Mouse (Mus musculus): ENCODE results near the gene Ndufs5. TPM values are rescaled to one million over a fixed set of nuclear protein-coding genes. Genes with fewer than 3 reads are reported as not detected.
A peak's percentile ranks its signal among the peaks of the same experiment; 100 is the strongest.

The Ndufs5 gene
- polyA plus RNA-seq, 1 experiment from 2014 or later: 296 TPM

DNA sequence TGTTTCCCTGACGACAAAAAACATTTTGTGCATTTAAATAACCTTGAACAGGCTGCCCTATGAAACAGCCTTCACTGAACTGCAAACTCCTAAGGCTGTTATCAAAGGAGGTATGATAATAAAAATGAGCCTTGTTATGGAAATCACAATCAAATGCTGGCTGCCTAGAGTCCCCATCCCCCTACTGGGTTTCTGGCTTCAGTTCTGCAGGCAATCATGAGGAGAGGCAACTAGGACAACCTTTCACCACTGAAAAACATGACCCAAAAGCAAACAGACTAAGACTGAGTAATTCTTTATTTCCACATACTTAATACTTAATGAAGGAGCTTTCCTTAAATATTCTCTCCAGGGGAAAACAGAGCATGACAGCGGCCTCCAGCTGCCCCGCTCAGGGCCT, 5.6 kb downstream of the Ndufs5 start:
- 86% methylated on average over 1 of the region's 3 CpGs for WGBS
- ATAC-seq (replicated peaks; ENCODE audit: low FRiP score): no peak

GRCm38 (mm10) chr4:123707340-123707739, 10.7 kb downstream of the Ndufs5 start:
- no peak overlapping the region for H3K27ac ChIP-seq (ENCODE audit: low read depth, low read length)
- H3K9me3 ChIP-seq (ENCODE audit: control insufficient read depth, low read length): no peaks in the 10 kb centered on the region
- peaks cover 3% of the 10 kb centered on the region; the same call in 1 of the 2 replicates for H3K36me3 ChIP-seq (ENCODE audit: control insufficient read depth, insufficient read depth, low read length)
- DNase-seq (ENCODE audit: low spot score) (no peak), ATAC-seq (replicated peaks; ENCODE audit: low FRiP score) (no peak)
- no peak overlapping the region for H3K4me3 ChIP-seq (ENCODE audit: low read depth, low read length)
- H3K27me3 ChIP-seq (ENCODE audit: control insufficient read depth, insufficient read depth, low read length): no peaks in the 10 kb centered on the region
- H3K4me2 ChIP-seq (ENCODE audit: low read depth, low read length, severe bottlenecking): no peak overlapping the region
- no peak overlapping the region for H3K9ac ChIP-seq (ENCODE audit: low read length)
- no peaks in the 10 kb centered on the region for H3K4me1 ChIP-seq (replicated peaks; ENCODE audit: control insufficient read depth, insufficient read depth, low read length)
- whole genome bisulfite sequencing: 94% methylated on average over 5 of the region's 5 CpGs

More for the DNA sequence above, 5.6 kb downstream of the Ndufs5 start:
- Histone ChIP-seq H3K4me2 (ENCODE audit: low read depth, low read length, severe bottlenecking) (no peak overlapping the region), H3K36me3 (ENCODE audit: control insufficient read depth, insufficient read depth, low read length) (peaks cover 3% of the 10 kb centered on the region; the same call in 1 of the 2 replicates), H3K27ac (ENCODE audit: low read depth, low read length) (no peak overlapping the region), H3K27me3 (ENCODE audit: control insufficient read depth, insufficient read depth, low read length) (no peaks in the 10 kb centered on the region), H3K4me1 (replicated peaks; ENCODE audit: control insufficient read depth, insufficient read depth, low read length) (peaks cover 2% of the 10 kb centered on the region; the same call in 1 of the 2 replicates), H3K4me3 (ENCODE audit: low read depth, low read length) (no peak overlapping the region), H3K9me3 (ENCODE audit: control insufficient read depth, low read length) (no peaks in the 10 kb centered on the region), H3K9ac (ENCODE audit: low read length) (no peak overlapping the region)
- no peak for DNase-seq (ENCODE audit: low spot score)

DNA sequence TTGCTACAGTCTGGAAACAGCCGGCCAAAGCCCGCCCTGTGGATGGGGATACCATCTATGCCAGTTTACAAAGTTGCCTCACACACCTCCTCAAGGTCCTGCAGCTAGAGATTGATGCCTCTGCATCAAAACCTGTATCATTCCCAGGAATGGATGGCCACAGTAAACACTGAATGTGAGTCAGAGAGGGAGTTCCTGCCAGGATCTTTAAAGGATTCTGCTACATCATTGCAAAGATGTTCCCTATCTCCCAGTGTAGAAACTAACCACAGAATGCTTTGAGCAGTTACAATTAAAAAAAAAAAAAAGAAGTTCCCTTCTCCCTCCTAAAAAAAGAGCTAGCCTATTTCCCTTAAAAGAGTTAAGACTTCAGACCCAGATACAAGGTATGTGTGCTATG, 12.7 kb downstream of the Ndufs5 start:
- Histone ChIP-seq H3K4me3 (ENCODE audit: low read depth, low read length) (no peak overlapping the region), H3K9ac (ENCODE audit: low read length) (no peak overlapping the region), H3K27ac (ENCODE audit: low read depth, low read length) (no peak overlapping the region), H3K4me1 (replicated peaks; ENCODE audit: control insufficient read depth, insufficient read depth, low read length) (no peaks in the 10 kb centered on the region), H3K9me3 (ENCODE audit: control insufficient read depth, low read length) (no peaks in the 10 kb centered on the region), H3K27me3 (ENCODE audit: control insufficient read depth, insufficient read depth, low read length) (no peaks in the 10 kb centered on the region), H3K4me2 (ENCODE audit: low read depth, low read length, severe bottlenecking) (no peak overlapping the region), H3K36me3 (ENCODE audit: control insufficient read depth, insufficient read depth, low read length) (no peaks in the 10 kb centered on the region)
- 77% methylated on average over 2 of the region's 2 CpGs for WGBS
- ATAC-seq (replicated peaks; ENCODE audit: low FRiP score) (no peak), DNase-seq (ENCODE audit: low spot score) (no peak)

GRCm38 (mm10) chr4:123693384-123693783, 24.6 kb downstream of the Ndufs5 start:
- H3K4me1 ChIP-seq (replicated peaks; ENCODE audit: control insufficient read depth, insufficient read depth, low read length): no peaks in the 10 kb centered on the region
- H3K4me2 ChIP-seq (ENCODE audit: low read depth, low read length, severe bottlenecking): no peak overlapping the region
- H3K4me3 ChIP-seq (ENCODE audit: low read depth, low read length): no peak overlapping the region
- no peaks in the 10 kb centered on the region for H3K27me3 ChIP-seq (ENCODE audit: control insufficient read depth, insufficient read depth, low read length)
- H3K36me3 ChIP-seq (ENCODE audit: control insufficient read depth, insufficient read depth, low read length): no peaks in the 10 kb centered on the region
- no peak for DNase-seq (ENCODE audit: low spot score)
- H3K9me3 ChIP-seq (ENCODE audit: control insufficient read depth, low read length): no peaks in the 10 kb centered on the region
- H3K27ac ChIP-seq (ENCODE audit: low read depth, low read length): no peak overlapping the region
- no peak for ATAC-seq (replicated peaks; ENCODE audit: low FRiP score)
- no peak overlapping the region for H3K9ac ChIP-seq (ENCODE audit: low read length)
- 89% methylated on average over 12 of the region's 12 CpGs for WGBS

DNA sequence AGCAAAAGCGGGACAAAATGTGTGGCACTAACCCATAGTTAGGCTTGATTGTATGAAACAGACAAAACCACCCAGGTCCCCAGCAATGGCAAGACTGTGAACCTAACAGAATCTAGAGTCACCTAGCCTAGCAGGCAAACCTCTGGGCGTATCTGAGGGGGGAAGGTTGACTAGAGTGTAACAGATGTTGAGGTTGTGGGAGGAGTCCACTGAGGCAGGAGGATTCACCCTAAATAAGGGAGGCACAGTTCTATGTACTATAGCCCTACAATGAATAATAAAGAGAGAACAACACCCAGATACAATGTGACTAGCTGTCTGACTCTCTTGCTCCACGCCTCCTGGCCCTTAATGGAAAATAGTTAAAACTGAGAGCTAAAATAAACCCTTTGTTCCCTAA, 25.9 kb downstream of the Ndufs5 start:
- Histone ChIP-seq H3K4me3 (ENCODE audit: low read depth, low read length) (no peak overlapping the region), H3K9ac (ENCODE audit: low read length) (no peak overlapping the region), H3K4me2 (ENCODE audit: low read depth, low read length, severe bottlenecking) (no peak overlapping the region), H3K27me3 (ENCODE audit: control insufficient read depth, insufficient read depth, low read length) (no peaks in the 10 kb centered on the region), H3K4me1 (replicated peaks; ENCODE audit: control insufficient read depth, insufficient read depth, low read length) (peaks cover 2% of the 10 kb centered on the region; the same call in 1 of the 2 replicates), H3K9me3 (ENCODE audit: control insufficient read depth, low read length) (no peaks in the 10 kb centered on the region), H3K27ac (ENCODE audit: low read depth, low read length) (no peak overlapping the region), H3K36me3 (ENCODE audit: control insufficient read depth, insufficient read depth, low read length) (no peaks in the 10 kb centered on the region)
- DNase-seq (ENCODE audit: low spot score): no peak
- 81% methylated on average over 3 of the region's 3 CpGs for WGBS
- no peak for ATAC-seq (replicated peaks; ENCODE audit: low FRiP score)

GRCm38 (mm10) chr4:123690311-123690710, 27.7 kb downstream of the Ndufs5 start:
- Histone ChIP-seq H3K4me3 (ENCODE audit: low read depth, low read length) (no peak overlapping the region), H3K9ac (ENCODE audit: low read length) (no peak overlapping the region), H3K4me1 (replicated peaks; ENCODE audit: control insufficient read depth, insufficient read depth, low read length) (peaks cover 8% of the 10 kb centered on the region), H3K27ac (ENCODE audit: low read depth, low read length) (no peak overlapping the region), H3K36me3 (ENCODE audit: control insufficient read depth, insufficient read depth, low read length) (no peaks in the 10 kb centered on the region), H3K9me3 (ENCODE audit: control insufficient read depth, low read length) (no peaks in the 10 kb centered on the region), H3K4me2 (ENCODE audit: low read depth, low read length, severe bottlenecking) (no peak overlapping the region), H3K27me3 (ENCODE audit: control insufficient read depth, insufficient read depth, low read length) (no peaks in the 10 kb centered on the region)
- WGBS: 84% methylated on average over 10 of the region's 10 CpGs
- ATAC-seq (replicated peaks; ENCODE audit: low FRiP score) (no peak), DNase-seq (ENCODE audit: low spot score) (no peak)

GRCm38 (mm10) chr4:123687025-123687781, 30.8 kb downstream of the Ndufs5 start:
- Histone ChIP-seq H3K36me3 (ENCODE audit: control insufficient read depth, insufficient read depth, low read length) (no peaks in the 10 kb centered on the region), H3K9ac (ENCODE audit: low read length) (peak overlapping the region; percentile 81), H3K9me3 (ENCODE audit: control insufficient read depth, low read length) (no peaks in the 10 kb centered on the region), H3K27me3 (ENCODE audit: control insufficient read depth, insufficient read depth, low read length) (no peaks in the 10 kb centered on the region), H3K4me2 (ENCODE audit: low read depth, low read length, severe bottlenecking) (peak overlapping the region; percentile 100), H3K27ac (ENCODE audit: low read depth, low read length) (peak overlapping the region; percentile 41; the same call in 1 of the 2 replicates), H3K4me1 (replicated peaks; ENCODE audit: control insufficient read depth, insufficient read depth, low read length) (peaks cover 8% of the 10 kb centered on the region), H3K4me3 (ENCODE audit: low read depth, low read length) (peak overlapping the region; percentile 76)
- DNase-seq (ENCODE audit: low spot score) (peak; percentile 75), ATAC-seq (replicated peaks; ENCODE audit: low FRiP score) (peak; percentile 63)
- under 1% methylated on average over 62 of the region's 89 CpGs for WGBS

DNA sequence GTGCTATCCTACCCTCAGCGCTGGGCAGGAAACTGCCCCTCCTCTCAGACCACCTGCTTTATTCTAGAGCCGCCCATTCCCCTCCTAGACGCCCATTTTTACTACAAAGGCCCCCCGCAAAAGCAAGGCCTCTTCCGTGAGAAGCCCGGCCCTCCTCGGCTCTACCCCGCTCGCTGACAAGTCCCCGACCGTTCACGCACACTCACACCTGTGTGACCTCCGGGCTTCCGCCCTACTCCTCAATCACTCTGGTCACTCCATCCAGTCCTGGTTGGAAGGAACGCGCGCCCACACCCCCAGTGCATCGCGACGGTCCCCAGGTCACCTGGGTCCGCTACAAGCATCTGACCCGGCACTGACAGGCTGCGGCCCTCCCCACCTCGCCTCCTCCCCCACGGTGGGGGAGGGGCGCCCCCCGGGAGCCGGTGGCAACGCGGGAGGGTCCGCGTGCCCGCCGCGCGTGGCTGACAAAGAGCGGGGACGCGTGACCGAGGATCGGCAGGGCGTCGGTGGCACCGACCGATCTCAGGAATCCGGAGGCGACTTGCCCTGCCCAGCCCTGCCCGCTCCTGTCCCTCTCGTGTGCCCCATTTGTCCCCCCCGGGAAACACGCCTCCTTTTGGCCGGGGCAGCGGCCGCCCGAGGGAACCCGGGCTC, 31.5 kb downstream of the Ndufs5 start:
- ATAC-seq (replicated peaks; ENCODE audit: low FRiP score) (peak; percentile 65), DNase-seq (ENCODE audit: low spot score) (peak; percentile 70)
- Histone ChIP-seq H3K27me3 (ENCODE audit: control insufficient read depth, insufficient read depth, low read length) (no peaks in the 10 kb centered on the region), H3K9me3 (ENCODE audit: control insufficient read depth, low read length) (no peaks in the 10 kb centered on the region), H3K9ac (ENCODE audit: low read length) (peak overlapping the region; percentile 81), H3K27ac (ENCODE audit: low read depth, low read length) (peak overlapping the region; percentile 41; the same call in 1 of the 2 replicates), H3K36me3 (ENCODE audit: control insufficient read depth, insufficient read depth, low read length) (no peaks in the 10 kb centered on the region), H3K4me1 (replicated peaks; ENCODE audit: control insufficient read depth, insufficient read depth, low read length) (peaks cover 8% of the 10 kb centered on the region), H3K4me3 (ENCODE audit: low read depth, low read length) (peak overlapping the region; percentile 76), H3K4me2 (ENCODE audit: low read depth, low read length, severe bottlenecking) (peak overlapping the region; percentile 100)
- WGBS: 1% methylated on average over 52 of the region's 56 CpGs
